Mouse (Mus musculus) bone marrow macrophage, adult 2 months (primary cell): Measurements from ENCODE around the gene Fbxo28. TPM values are rescaled to one million over a fixed set of nuclear protein-coding genes. Genes with fewer than 3 reads are reported as not detected.

Experiments
- H3K27ac ChIP-seq: 2 replicates; pipeline ENCODE4 v1.5.1; 2012; ENCODE audit warnings: low read depth, low read length; ENCODE audit not compliant: insufficient read depth
- H3K4me1 ChIP-seq: 2 replicates; pipeline ENCODE4 v1.6.1; 2012; ENCODE audit warnings: low read length; ENCODE audit not compliant: control insufficient read depth, insufficient read depth
- H3K4me3 ChIP-seq: 2 replicates; pipeline ENCODE4 v1.5.1; 2012; ENCODE audit warnings: mild to moderate bottlenecking, low read length, moderate library complexity; ENCODE audit not compliant: insufficient read depth
- CTCF ChIP-seq: IDR thresholded peaks from 2 replicates; pipeline ENCODE4 v1.5.1; 2012; ENCODE audit warnings: low read depth, mild to moderate bottlenecking, low read length, moderate library complexity
- POLR2A ChIP-seq: IDR thresholded peaks from 2 replicates; pipeline ENCODE4 v1.6.1; 2012; ENCODE audit warnings: mild to moderate bottlenecking, low read depth, low read length, borderline replicate concordance
- polyA plus RNA-seq: library from polyadenylated mRNA; stranded (reverse); fragments of >200 nt; gene quantifications from 2 replicates; pipeline ENCODE4 v1.2.4, GENCODE M21; 2012; ENCODE audit not compliant: missing spikeins, insufficient read depth, insufficient read length

The Fbxo28 gene
- polyA plus RNA-seq, 1 experiment, result 23.6 TPM

GRCm38 (mm10) chr1:182376826-182377225, 35.4 kb upstream of the Fbxo28 start:
- Histone ChIP-seq H3K4me3 (no peak overlapping the region), H3K4me1 (peaks cover 32% of the 10 kb centered on the region), H3K27ac (no peak overlapping the region)
- TF ChIP-seq CTCF (no peak), POLR2A (no peak)

- TF ChIP-seq POLR2A (no peak), CTCF (peak; percentile 79)
- H3K27ac ChIP-seq, result no peak overlapping the region
- peaks cover 27% of the 10 kb centered on the region for H3K4me1 ChIP-seq
- H3K4me3 ChIP-seq, result no peak overlapping the region
Measured at GRCm38 (mm10) chr1:182376221-182376620, 34.8 kb upstream of the Fbxo28 start.

- no peak for TF ChIP-seq POLR2A
- TF ChIP-seq CTCF, result no peak
- peaks cover 24% of the 10 kb centered on the region for H3K4me1 ChIP-seq
- H3K4me3 ChIP-seq, result no peak overlapping the region
- H3K27ac ChIP-seq, result no peak overlapping the region
Measured at GRCm38 (mm10) chr1:182371891-182372290, 30.5 kb upstream of the Fbxo28 start.

GRCm38 (mm10) chr1:182369435-182369834, 28.0 kb upstream of the Fbxo28 start:
- Histone ChIP-seq H3K4me3 (peak overlapping the region; percentile 12), H3K4me1 (peaks cover 24% of the 10 kb centered on the region), H3K27ac (peak overlapping the region; percentile 5; the same call in 1 of the 2 replicates)
- TF ChIP-seq CTCF, result no peak
- TF ChIP-seq POLR2A, result no peak

GRCm38 (mm10) chr1:182368782-182369181, 27.4 kb upstream of the Fbxo28 start:
- Histone ChIP-seq H3K4me3 (no peak overlapping the region; the same call in 1 of the 2 replicates), H3K4me1 (peaks cover 24% of the 10 kb centered on the region), H3K27ac (no peak overlapping the region)
- TF ChIP-seq CTCF, result no peak
- TF ChIP-seq POLR2A, result no peak

- Histone ChIP-seq H3K4me1 (peaks cover 24% of the 10 kb centered on the region), H3K27ac (no peak overlapping the region), H3K4me3 (no peak overlapping the region)
- TF ChIP-seq POLR2A, result no peak
- TF ChIP-seq CTCF, result no peak
Measured at GRCm38 (mm10) chr1:182368309-182368708, 26.9 kb upstream of the Fbxo28 start.

- Histone ChIP-seq H3K4me3 (no peak overlapping the region), H3K27ac (no peak overlapping the region)
- no peak for TF ChIP-seq POLR2A
- no peak for TF ChIP-seq CTCF
Measured at GRCm38 (mm10) chr1:182363683-182364404, 22.4 kb upstream of the Fbxo28 start.

GRCm38 (mm10) chr1:182362703-182363102, 21.3 kb upstream of the Fbxo28 start:
- Histone ChIP-seq H3K4me3 (no peak overlapping the region), H3K4me1 (no peaks in the 10 kb centered on the region), H3K27ac (no peak overlapping the region)
- no peak for TF ChIP-seq POLR2A

More at GRCm38 (mm10) chr1:182363683-182364404, 22.4 kb upstream of the Fbxo28 start:
- H3K4me1 ChIP-seq, result peaks cover 9% of the 10 kb centered on the region

GRCm38 (mm10) chr1:182358133-182358532, 16.7 kb upstream of the Fbxo28 start:
- TF ChIP-seq POLR2A, result no peak
- no peak for TF ChIP-seq CTCF
- H3K4me3 ChIP-seq, result no peak overlapping the region
- no peak overlapping the region for H3K27ac ChIP-seq
- peaks cover 5% of the 10 kb centered on the region; the same call in 1 of the 2 replicates for H3K4me1 ChIP-seq

GRCm38 (mm10) chr1:182354504-182355147, 13.2 kb upstream of the Fbxo28 start:
- no peak overlapping the region for H3K4me3 ChIP-seq
- H3K27ac ChIP-seq, result no peak overlapping the region
- H3K4me1 ChIP-seq, result peaks cover 5% of the 10 kb centered on the region; the same call in 1 of the 2 replicates
- TF ChIP-seq POLR2A, result no peak
- no peak for TF ChIP-seq CTCF
